Mouse (Mus musculus) liver, adult (tissue): ENCODE measurements around the gene Fam189a1.

ENCODE experiments used
- GATA4 ChIP-seq: IDR thresholded peaks from 2 replicates; pipeline ENCODE4 v1.6.1; 2014; ENCODE audit warnings: mild to moderate bottlenecking, low read length; ENCODE audit not compliant: insufficient replicate concordance

Fam189a1 gene

GRCm38 (mm10) chr7:64808876-64809275, 347.5 kb downstream of the Fam189a1 start:
- no peak for TF ChIP-seq GATA4

- TF ChIP-seq GATA4: no peak
Observed at GRCm38 (mm10) chr7:64805100-64805499, 351.3 kb downstream of the Fam189a1 start.

DNA sequence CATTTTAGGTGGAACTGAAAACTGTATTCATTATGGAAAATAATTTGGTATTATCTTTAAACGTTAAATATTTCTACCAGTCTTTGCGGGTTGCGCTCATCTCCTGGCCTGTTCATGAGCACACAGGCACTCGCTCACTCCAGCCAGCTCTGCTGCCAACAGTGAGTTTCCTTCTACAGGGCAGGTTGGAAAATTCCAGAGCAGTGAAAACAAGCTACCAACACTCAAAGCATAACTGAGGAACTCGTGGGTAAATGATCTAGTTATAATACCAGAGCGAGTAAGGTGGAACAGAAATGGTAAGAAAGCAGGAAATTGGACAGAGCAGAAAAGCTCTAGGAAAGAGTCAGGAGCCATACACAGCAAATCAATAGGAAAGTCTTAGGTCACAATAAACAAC, 360.8 kb downstream of the Fam189a1 start:
- no peak for TF ChIP-seq GATA4

DNA sequence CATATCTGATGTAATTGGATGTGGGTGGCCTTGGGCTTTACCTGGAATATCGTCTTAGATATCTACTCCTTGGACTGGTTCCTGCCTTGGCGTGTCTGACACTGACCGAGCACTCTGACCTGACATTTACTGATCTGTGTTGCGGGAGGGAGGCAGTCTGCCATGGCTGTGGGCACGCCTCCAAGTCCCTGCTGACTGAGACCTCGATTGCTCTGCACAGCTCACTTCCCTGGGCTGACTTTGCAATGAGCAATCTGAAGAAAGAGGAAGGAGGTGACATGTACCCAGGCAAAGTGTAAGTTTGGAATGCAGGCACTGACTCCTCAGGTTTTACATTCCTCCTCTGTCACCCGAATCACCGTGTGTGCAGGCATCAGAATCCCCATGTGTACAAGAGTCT, 364.3 kb downstream of the Fam189a1 start:
- TF ChIP-seq GATA4: no peak

- TF ChIP-seq GATA4: no peak
Observed at GRCm38 (mm10) chr7:64791145-64791544, 365.2 kb downstream of the Fam189a1 start.

- TF ChIP-seq GATA4: no peak
Observed at GRCm38 (mm10) chr7:64785040-64785439, 371.3 kb downstream of the Fam189a1 start.

- no peak for TF ChIP-seq GATA4
Observed at GRCm38 (mm10) chr7:64779501-64779900, 376.9 kb downstream of the Fam189a1 start.

- TF ChIP-seq GATA4: no peak
Observed at GRCm38 (mm10) chr7:64776708-64777489, 379.5 kb downstream of the Fam189a1 start.

GRCm38 (mm10) chr7:64773465-64773864, 382.9 kb downstream of the Fam189a1 start:
- TF ChIP-seq GATA4: no peak

DNA sequence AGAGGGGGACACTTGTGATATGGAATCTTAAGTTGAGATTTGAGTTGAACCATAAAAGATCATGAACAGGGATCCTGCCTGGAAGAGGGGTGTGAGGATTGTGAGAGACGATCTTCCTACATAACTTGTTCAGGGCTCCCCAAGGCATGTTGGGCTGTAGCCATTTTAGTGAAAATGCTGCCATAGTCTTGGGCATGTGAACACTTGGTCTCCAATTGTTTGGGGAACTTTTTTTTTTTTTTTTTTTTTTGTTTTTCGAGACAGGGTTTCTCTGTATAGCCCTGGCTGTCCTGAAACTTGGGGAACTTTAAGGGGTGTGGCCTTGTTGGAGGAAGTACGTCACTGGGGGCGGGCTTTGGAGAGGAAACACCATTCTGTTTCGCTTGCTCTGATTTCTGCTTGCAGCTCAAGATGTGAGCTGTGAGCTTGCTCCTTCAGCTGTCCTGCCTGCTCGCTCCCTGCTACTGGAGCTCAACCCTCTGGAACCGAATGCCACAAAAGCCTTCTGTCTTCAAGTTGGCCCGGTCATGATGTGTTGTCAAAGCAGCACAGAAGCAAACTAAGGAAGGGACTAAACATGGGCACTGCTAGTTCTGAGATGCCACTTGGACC, 385.5 kb downstream of the Fam189a1 start:
- TF ChIP-seq GATA4: no peak

GRCm38 (mm10) chr7:64769768-64770167, 386.6 kb downstream of the Fam189a1 start:
- no peak for TF ChIP-seq GATA4

DNA sequence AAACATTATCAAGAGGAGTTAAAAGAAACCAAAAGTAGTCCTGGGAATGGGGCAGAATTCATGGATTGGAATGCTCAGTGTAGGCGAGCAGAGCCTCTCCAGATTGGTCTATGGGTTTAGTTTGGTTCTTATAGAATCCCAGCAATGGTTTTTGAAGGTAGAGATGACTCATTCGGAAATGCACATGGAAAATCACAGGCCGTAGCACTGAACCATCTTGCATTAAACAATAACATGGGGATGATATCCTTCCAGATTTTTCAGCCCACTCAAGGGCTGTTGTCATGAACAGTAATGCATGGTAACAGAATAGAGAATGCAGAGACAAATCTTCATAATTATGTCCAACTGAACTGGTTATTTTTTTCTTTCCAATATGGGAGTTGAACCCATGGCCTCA, 390.8 kb downstream of the Fam189a1 start:
- TF ChIP-seq GATA4: no peak

GRCm38 (mm10) chr7:64755141-64755540, 401.2 kb downstream of the Fam189a1 start:
- no peak for TF ChIP-seq GATA4

DNA sequence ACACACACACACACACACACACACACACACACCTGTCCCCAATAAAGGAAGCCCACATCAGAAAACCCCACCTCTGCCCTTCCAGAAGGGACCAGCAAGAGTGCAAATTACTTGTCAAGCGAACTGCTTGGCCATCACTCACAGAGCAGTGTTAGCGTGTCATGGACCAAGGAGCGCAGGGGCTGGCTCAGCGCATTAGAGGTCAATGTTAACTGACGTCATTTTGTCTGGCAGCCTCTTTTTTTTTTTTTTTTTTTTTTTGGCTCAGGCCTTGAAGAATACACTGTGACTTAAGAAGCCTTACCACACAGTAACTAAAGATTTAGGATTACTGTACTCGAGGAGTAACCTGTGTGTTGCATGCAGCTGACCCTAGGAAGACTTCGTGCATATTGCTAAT, 402.2 kb downstream of the Fam189a1 start:
- no peak for TF ChIP-seq GATA4

- no peak for TF ChIP-seq GATA4
Observed at GRCm38 (mm10) chr7:64753678-64754077, 402.7 kb downstream of the Fam189a1 start.

DNA sequence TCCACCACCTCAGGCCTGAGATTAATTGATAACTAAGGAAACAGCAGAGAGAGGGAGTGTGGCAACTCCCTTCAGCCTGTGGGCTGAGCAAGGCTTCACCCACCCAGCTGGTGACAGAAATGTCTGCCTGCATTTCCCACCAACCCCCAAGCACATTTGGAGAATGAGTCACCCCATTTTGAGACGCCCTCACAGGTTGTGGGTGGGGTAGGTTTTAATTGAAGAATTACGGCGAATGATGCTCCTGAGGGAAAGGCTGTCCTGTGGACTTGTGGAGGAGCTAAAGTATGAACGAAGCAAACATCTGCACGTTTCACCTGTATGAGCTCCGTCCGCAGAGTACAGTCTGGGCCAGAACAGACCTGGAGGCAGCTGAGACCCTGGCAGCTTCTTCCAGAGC, 404.2 kb downstream of the Fam189a1 start:
- no peak for TF ChIP-seq GATA4

DNA sequence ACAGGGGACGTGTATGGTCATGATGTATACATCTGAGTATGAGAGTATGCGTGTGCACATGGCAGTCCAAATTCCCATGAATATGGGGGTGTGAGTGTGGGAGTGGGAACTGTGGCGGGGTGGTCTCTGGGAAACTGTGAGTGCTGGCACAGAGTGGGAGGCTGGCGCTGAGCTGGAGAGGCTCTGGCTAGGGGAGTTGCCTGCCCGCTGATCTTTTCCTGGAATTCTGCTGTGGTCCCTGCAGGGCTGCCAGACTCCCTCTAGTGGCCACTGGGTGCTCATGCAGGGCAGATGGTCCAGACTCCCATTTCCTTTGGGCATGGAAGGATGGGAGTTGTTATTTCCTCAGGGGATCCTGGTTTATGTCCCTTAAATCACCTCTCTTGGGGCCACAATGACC, 404.9 kb downstream of the Fam189a1 start:
- no peak for TF ChIP-seq GATA4
